Mouse (Mus musculus): ENCODE data around the gene Rdh19.
"Not testable (repeated sequence)": the region's sequence is repeated elsewhere in the genome, so short reads cannot be mapped to it uniquely, and the experiment has no call there.

The Rdh19 gene

GRCm38 (mm10) chr10:127878262-127879057 lies 28.7 kb downstream of the Rdh19 start:
- DNase-seq (ENCODE audit: inconsistent age in 2 of 2, low spot score in 1 of 2) = no peak

- no peak for DNase-seq (ENCODE audit: inconsistent age in 2 of 2, low spot score in 1 of 2)
These were observed 29.5 kb downstream of the Rdh19 start for GRCm38 (mm10) chr10:127879155-127879688.

GRCm38 (mm10) chr10:127881041-127881440 lies 31.3 kb downstream of the Rdh19 start:
- DNase-seq (ENCODE audit: inconsistent age in 2 of 2, low spot score in 1 of 2) = no peak

- no peak for DNase-seq (ENCODE audit: inconsistent age in 2 of 2, low spot score in 1 of 2)
These were observed 36.8 kb downstream of the Rdh19 start for GRCm38 (mm10) chr10:127886551-127886950.

GRCm38 (mm10) chr10:127886971-127887370 lies 37.2 kb downstream of the Rdh19 start:
- DNase-seq (ENCODE audit: inconsistent age in 2 of 2, low spot score in 1 of 2) = no peak

- DNase-seq (ENCODE audit: inconsistent age in 2 of 2, low spot score in 1 of 2) = no peak
These were observed 38.9 kb downstream of the Rdh19 start, which contains the start of gene Rdh7 for GRCm38 (mm10) chr10:127888605-127889004. Rdh7 (minus strand) TSS chr10:127888817.

GRCm38 (mm10) chr10:127891481-127891880 lies 41.8 kb downstream of the Rdh19 start:
- no peak for DNase-seq (ENCODE audit: inconsistent age in 2 of 2, low spot score in 1 of 2)

- not testable (repeated sequence) for DNase-seq (ENCODE audit: inconsistent age in 2 of 2, low spot score in 1 of 2)
These were observed 43.7 kb downstream of the Rdh19 start for GRCm38 (mm10) chr10:127893163-127894022.

- no peak for DNase-seq (ENCODE audit: inconsistent age in 2 of 2, low spot score in 1 of 2)
These were observed 47.0 kb downstream of the Rdh19 start for GRCm38 (mm10) chr10:127896705-127897104.

- no peak for DNase-seq (ENCODE audit: inconsistent age in 2 of 2, low spot score in 1 of 2)
These were observed 47.8 kb downstream of the Rdh19 start for GRCm38 (mm10) chr10:127897506-127897905.

GRCm38 (mm10) chr10:127898218-127898617 lies 48.5 kb downstream of the Rdh19 start, which contains the start of gene Sdr9c7:
Sdr9c7 (plus strand) TSS chr10:127898518.
- DNase-seq (ENCODE audit: inconsistent age in 2 of 2, low spot score in 1 of 2) = no peak

GRCm38 (mm10) chr10:127899783-127900182 lies 50.1 kb downstream of the Rdh19 start:
- DNase-seq (ENCODE audit: inconsistent age in 2 of 2, low spot score in 1 of 2) = no peak

- DNase-seq (ENCODE audit: inconsistent age in 2 of 2, low spot score in 1 of 2) = no peak
These were observed 52.0 kb downstream of the Rdh19 start for GRCm38 (mm10) chr10:127901751-127902150.

- peak; percentile 67 to 82 for DNase-seq (ENCODE audit: inconsistent age in 2 of 2, low spot score in 1 of 2)
These were observed 53.4 kb downstream of the Rdh19 start for GRCm38 (mm10) chr10:127903116-127903515.

GRCm38 (mm10) chr10:127904718-127905446 lies 55.2 kb downstream of the Rdh19 start:
- DNase-seq (ENCODE audit: inconsistent age in 2 of 2, low spot score in 1 of 2) = peak; percentile 85 to 90

- DNase-seq (ENCODE audit: inconsistent age in 2 of 2, low spot score in 1 of 2) = no peak
These were observed 56.4 kb downstream of the Rdh19 start for GRCm38 (mm10) chr10:127906138-127906537.

- DNase-seq (ENCODE audit: inconsistent age in 2 of 2, low spot score in 1 of 2) = no peak
These were observed 57.7 kb downstream of the Rdh19 start for GRCm38 (mm10) chr10:127907386-127907951.
